27 mouse cellular contexts compared by ENCODE assay signal in the genomic region with DNA sequence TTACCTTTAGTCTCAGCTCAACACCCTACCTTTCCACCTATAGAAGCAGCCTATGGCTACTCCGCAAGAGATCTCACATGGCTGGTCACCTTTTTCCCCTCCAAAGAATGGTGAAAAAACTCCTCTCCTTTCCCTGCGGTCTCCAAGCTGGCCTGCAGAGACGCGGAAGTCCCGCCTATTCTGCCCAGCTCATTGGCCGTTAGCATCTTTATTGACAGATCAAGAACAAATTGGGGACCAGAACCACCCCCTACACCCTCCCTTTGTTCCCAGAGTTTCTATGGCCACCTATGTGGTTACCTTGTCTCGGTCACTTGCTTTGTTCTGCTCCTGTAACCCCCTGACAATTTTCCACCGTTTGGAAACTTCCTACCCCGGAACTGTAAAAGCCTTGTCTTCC.
"Had no signal": no experiment of that assay in that cellular context is flagged by ENCODE, and none has a peak within 500 bp of the region (broad histone marks: within the 10 kb centered on the region; RNA-seq: fewer than 3 reads in every experiment).

No protein-coding gene starts in this region.

- H3K9me3 ChIP-seq: heart, embryonic 13.5 days; heart, embryonic 15.5 days; hindbrain, embryonic 10.5 days; hindbrain, embryonic 12.5 days; kidney, embryonic 15.5 days; limb, embryonic 13.5 days; limb, embryonic 15.5 days; liver, embryonic 13.5 days had no signal

- H3K36me3 ChIP-seq: heart, embryonic 13.5 days; heart, embryonic 15.5 days; hindbrain, embryonic 10.5 days; hindbrain, embryonic 12.5 days; kidney, embryonic 15.5 days; limb, embryonic 13.5 days; limb, embryonic 15.5 days had no signal

- H3K4me3 ChIP-seq: heart, adult 2 months; heart, embryonic 13.5 days; heart, embryonic 15.5 days; hindbrain, embryonic 10.5 days; hindbrain, embryonic 12.5 days; kidney, embryonic 15.5 days; limb, embryonic 13.5 days; limb, embryonic 15.5 days; liver, embryonic 13.5 days had no signal

- DNase-seq: gastrocnemius, postnatal 14 days; gastrocnemius, postnatal 36 days; heart, adult 11 months; heart, adult 2 months; heart, postnatal 14 days; heart, postnatal 4 days; kidney, adult 11 months; kidney, adult 2 months; kidney, adult 9 months; kidney, postnatal 14 days; kidney, postnatal 36 days; layer of hippocampus, adult 9-11 months; layer of hippocampus, postnatal 36 days; left cerebral cortex, postnatal 4 days; liver, embryonic 13.5 days had no signal

- H3K4me1 ChIP-seq: heart, embryonic 15.5 days; hindbrain, embryonic 12.5 days; kidney, embryonic 15.5 days; limb, embryonic 13.5 days; limb, embryonic 15.5 days had no signal

- H3K9ac ChIP-seq: heart, embryonic 13.5 days; heart, embryonic 15.5 days; hindbrain, embryonic 12.5 days; hindbrain, embryonic 14.5 days; kidney, embryonic 15.5 days; limb, embryonic 13.5 days; limb, embryonic 15.5 days; liver, embryonic 13.5 days had no signal

- H3K27ac ChIP-seq: heart, adult 2 months; heart, embryonic 13.5 days; heart, embryonic 15.5 days; hindbrain, embryonic 10.5 days; hindbrain, embryonic 12.5 days; hindbrain, embryonic 14.5 days; kidney, embryonic 15.5 days; kidney, postnatal 0 days; limb, embryonic 13.5 days; limb, embryonic 15.5 days; liver, embryonic 13.5 days had no signal

- H3K4me2 ChIP-seq: heart, embryonic 11.5 days; heart, embryonic 13.5 days; heart, embryonic 15.5 days; hindbrain, embryonic 12.5 days; hindbrain, embryonic 14.5 days; kidney, embryonic 15.5 days; limb, embryonic 13.5 days; limb, embryonic 15.5 days; liver, embryonic 13.5 days had no signal

- ATAC-seq: hindbrain, embryonic 16.5 days; intestine, embryonic 16.5 days had no signal

- H3K27me3 ChIP-seq: heart, embryonic 13.5 days; heart, embryonic 15.5 days; hindbrain, embryonic 12.5 days; kidney, embryonic 15.5 days; limb, embryonic 13.5 days; limb, embryonic 15.5 days; liver, embryonic 13.5 days had no signal
